Mouse (Mus musculus) cerebellum, adult 2 months (tissue): ENCODE results near the gene Cmc2. TPM values are rescaled to one million over a fixed set of nuclear protein-coding genes. Genes with fewer than 3 reads are reported as not detected.

Experiments used
- DNase-seq, 2 experiments: peaks; one replicate each; pipeline ENCODE4 v3.0.0; 2021
- H3K27ac ChIP-seq: fragments of 200-500 bp; 2 replicates; pipeline ENCODE4 v1.5.1; 2012; ENCODE audit warnings: low read length, control low read depth, inconsistent platforms; ENCODE audit not compliant: insufficient read depth
- H3K27me3 ChIP-seq: fragments of 200-500 bp; 2 replicates; pipeline ENCODE4 v1.6.1; 2012; ENCODE audit warnings: inconsistent platforms, mild to moderate bottlenecking, low read length, moderate library complexity; ENCODE audit not compliant: control insufficient read depth, insufficient read depth
- H3K4me1 ChIP-seq: fragments of 200-500 bp; 2 replicates; pipeline ENCODE4 v1.6.1; 2011; ENCODE audit warnings: low read length; ENCODE audit not compliant: control insufficient read depth, insufficient read depth
- H3K4me3 ChIP-seq: fragments of 200-500 bp; replicated peaks from 2 replicates; pipeline ENCODE3; 2011; ENCODE audit warnings: mild to moderate bottlenecking, low read depth, low read length, control low read depth; ENCODE audit not compliant: insufficient read depth
- CTCF ChIP-seq: fragments of 200-500 bp; IDR thresholded peaks from 2 replicates; pipeline ENCODE4 v1.5.1; 2011; ENCODE audit warnings: low read depth, mild to moderate bottlenecking, control low read depth, low read length, moderate library complexity, borderline replicate concordance; ENCODE audit not compliant: insufficient read depth
- POLR2A ChIP-seq: fragments of 200-500 bp; IDR thresholded peaks from 2 replicates; pipeline ENCODE4 v1.6.1; 2011; ENCODE audit warnings: low read length, control low read depth, borderline replicate concordance; ENCODE audit not compliant: insufficient read depth
- WGBS: fragments of 180-500 bp; shearing (Covaris S2); methylation state at CpG from one replicate; pipeline ENCODE4 v1.1.7; 2018; 5-methylcytosine and 5-hydroxymethylcytosine counted together
- polyA plus RNA-seq: library from polyadenylated mRNA; depleted of rRNA; stranded (reverse); fragments of >200 nt; gene quantifications from 2 replicates; pipeline ENCODE4 v1.2.3, GENCODE M21; 2012

Cmc2 gene
- polyA plus RNA-seq, 1 experiment = 28.2 TPM

DNA sequence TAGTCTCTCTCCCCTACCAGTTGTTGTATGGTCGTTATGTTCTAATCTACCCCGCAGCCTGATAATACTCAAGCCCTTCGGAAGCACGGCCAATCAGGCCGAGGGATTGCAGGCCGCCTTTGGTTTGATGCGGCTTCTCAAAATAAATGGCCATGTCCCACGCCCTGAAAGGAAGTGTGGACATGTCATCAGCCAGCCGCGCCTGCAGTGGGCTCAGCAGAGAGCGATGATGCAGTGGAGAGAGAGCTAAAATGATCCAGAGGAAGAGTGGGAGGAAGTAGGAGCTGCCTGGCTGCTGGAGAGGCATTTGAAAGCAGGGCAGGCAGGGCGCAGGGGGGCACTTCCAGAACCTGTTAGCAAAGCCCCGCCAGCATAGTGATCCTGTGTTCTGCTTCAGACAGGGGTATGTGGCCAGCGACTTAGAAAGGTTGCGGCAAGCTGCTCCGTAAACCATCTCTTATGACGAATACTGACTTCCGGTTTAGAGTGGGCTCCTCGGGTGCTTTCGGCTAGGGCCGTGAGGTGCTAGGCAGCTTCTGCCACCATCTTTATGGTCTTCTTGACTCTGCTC is 25.1 kb upstream of the Cmc2 start:
- no peak for DNase-seq
- no peak overlapping the region for H3K4me3 ChIP-seq
- TF ChIP-seq CTCF = no peak
- TF ChIP-seq POLR2A = no peak
- H3K27me3 ChIP-seq = no peaks in the 10 kb centered on the region
- H3K27ac ChIP-seq = no peak overlapping the region
- peaks cover 15% of the 10 kb centered on the region for H3K4me1 ChIP-seq
- WGBS = 88% methylated on average over 21 of the region's 21 CpGs

DNA sequence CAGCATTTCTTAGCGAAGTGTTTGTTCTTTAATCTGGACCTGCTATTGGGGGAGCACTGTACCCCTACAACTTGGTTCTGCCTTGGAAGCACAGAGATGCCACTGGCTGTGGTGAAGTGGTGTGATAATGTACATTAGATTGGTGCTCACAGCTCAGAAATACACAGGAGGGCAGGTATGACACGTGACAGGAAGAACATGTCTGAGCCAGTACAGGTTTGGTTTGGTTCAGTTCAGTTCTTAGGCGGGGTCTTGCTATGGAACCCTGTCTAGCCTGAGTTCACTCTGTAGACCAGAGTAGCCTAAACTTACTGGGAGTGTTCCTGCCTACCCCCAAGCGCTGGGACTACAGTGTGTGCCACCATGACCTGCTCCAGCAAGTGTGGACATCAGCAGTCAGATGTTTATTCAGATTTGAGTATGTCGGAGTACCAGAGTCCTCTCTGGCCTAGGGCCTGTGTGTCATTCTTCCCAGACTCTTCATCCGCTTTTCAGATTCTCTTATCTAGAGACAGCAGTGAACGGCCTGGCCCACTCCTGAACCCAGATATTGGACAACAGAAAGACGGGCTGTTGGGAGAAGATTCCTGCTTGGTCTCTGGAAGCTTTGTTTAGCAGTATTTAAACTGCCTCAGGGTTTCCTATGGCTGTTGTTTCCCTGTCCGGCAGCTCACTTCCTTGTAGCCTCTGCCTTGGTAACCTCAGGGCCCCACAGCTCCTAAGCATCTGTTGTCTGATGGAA is 24.1 kb upstream of the Cmc2 start:
- DNase-seq = no peak
- H3K27me3 ChIP-seq = no peaks in the 10 kb centered on the region
- TF ChIP-seq CTCF (no peak), POLR2A (no peak)
- no peak overlapping the region for H3K4me3 ChIP-seq
- WGBS = 86% methylated on average over 9 of the region's 9 CpGs
- H3K4me1 ChIP-seq = peaks cover 14% of the 10 kb centered on the region
- no peak overlapping the region for H3K27ac ChIP-seq

DNA sequence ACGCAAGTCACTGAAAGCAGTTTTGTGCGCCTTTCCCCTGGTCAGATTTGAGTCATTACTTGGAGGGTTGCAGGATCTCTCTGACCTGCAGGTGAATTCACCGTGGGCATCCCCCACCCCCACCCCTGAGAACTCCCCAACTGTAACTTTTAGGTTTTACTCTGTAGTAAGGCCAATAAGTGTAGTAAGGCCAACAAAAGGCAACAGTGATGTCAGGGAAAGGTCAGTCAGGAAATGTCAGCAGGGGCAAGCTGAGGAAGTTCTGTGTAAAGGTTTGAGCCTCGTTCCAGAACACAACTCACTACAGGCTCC is 23.1 kb upstream of the Cmc2 start:
- H3K4me3 ChIP-seq = peak overlapping the region; percentile 75
- H3K27me3 ChIP-seq = no peaks in the 10 kb centered on the region
- H3K4me1 ChIP-seq = peaks cover 10% of the 10 kb centered on the region
- TF ChIP-seq CTCF (no peak), POLR2A (no peak)
- 0 out of 2 replicates have a peak overlapping the region, but pooled peaks have one; percentile 18 for H3K27ac ChIP-seq
- no peak for DNase-seq
- 8% methylated on average over 4 of the region's 4 CpGs for WGBS

DNA sequence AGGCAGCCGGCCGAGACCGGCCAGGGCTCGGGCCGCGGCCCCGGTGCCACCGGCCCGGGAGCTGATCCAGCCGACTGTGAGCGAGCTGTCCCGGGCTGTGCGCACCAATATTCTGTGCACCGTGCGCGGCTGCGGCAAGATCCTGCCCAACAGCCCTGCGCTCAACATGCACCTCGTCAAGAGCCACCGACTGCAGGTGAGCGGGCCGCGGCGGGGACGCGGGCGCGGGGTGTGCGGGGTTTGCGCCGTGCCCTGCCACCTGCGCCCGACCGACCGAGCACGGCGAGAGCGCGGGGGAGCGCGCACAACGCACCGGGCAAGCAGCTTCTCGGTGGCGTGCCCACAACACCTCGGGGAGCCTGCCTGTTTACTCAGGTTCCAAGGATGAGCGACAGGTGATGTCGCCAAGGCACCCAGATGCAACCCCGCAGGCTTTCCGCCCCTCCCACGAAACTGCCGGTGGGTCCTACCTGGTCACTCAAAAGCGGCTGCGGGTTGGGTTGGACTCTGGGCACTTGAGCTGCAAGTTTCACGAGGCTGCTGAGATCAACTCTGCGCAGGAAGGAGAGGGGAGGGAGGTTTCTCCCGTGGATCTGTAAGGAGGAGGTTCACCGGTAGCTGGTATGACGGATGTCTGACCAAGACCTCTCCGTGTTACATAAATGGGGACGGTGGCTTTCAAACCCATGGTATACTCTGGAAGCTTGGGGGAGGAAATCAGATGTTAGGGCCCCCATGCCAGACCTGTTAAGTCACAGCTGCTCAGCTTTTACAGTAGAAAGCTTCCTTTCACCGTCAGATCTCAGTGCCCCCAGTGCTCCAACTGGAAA is 22.5 kb upstream of the Cmc2 start:
- TF ChIP-seq POLR2A = 0 out of 2 replicates have a peak, but pooled peaks have one; percentile 18
- TF ChIP-seq CTCF = no peak
- Histone ChIP-seq H3K27ac (peak overlapping the region; percentile 26; the same call in 1 of the 2 replicates), H3K4me1 (peaks cover 10% of the 10 kb centered on the region), H3K27me3 (no peaks in the 10 kb centered on the region), H3K4me3 (peak overlapping the region; percentile 75)
- peak; percentile 58 to 64 for DNase-seq
- under 1% methylated on average over 62 of the region's 62 CpGs for WGBS

DNA sequence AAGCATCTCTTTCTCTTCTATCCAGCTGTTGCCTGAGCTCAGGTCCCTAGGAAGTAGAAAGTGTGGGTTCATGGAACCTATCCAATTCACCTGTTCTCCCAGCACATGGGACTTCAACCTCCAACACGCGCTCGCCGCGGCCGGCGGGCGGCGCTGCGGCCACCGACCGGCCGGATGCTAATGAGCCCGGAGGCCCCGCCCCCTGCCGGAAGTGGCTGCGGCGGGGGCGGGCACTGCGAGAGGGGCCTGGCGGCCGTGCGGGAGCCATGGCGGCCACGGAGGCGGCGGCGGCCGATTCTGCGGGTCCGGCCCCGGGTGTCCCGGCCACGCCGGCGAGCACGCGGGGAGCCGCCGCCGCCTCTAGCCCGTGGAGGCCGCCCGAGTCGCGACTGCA is 21.9 kb upstream of the Cmc2 start, which contains the start of gene Atmin:
TSS of gene Atmin (plus strand) at position 233 of the 394 bp plus-strand sequence.
- WGBS = 0% methylated on average over 46 of the region's 46 CpGs
- Histone ChIP-seq H3K27ac (peak within 1 kb of the TSS; percentile 26; the same call in 1 of the 2 replicates), H3K4me3 (peak within 1 kb of the TSS; percentile 75), H3K27me3 (no peaks in the 10 kb centered on the region), H3K4me1 (peaks cover 10% of the 10 kb centered on the region)
- DNase-seq = peak; percentile 84 to 90
- TF ChIP-seq POLR2A = peak; percentile 47; the same call in 1 of the 2 replicates
- TF ChIP-seq CTCF = peak; percentile 63; the same call in 1 of the 2 replicates

DNA sequence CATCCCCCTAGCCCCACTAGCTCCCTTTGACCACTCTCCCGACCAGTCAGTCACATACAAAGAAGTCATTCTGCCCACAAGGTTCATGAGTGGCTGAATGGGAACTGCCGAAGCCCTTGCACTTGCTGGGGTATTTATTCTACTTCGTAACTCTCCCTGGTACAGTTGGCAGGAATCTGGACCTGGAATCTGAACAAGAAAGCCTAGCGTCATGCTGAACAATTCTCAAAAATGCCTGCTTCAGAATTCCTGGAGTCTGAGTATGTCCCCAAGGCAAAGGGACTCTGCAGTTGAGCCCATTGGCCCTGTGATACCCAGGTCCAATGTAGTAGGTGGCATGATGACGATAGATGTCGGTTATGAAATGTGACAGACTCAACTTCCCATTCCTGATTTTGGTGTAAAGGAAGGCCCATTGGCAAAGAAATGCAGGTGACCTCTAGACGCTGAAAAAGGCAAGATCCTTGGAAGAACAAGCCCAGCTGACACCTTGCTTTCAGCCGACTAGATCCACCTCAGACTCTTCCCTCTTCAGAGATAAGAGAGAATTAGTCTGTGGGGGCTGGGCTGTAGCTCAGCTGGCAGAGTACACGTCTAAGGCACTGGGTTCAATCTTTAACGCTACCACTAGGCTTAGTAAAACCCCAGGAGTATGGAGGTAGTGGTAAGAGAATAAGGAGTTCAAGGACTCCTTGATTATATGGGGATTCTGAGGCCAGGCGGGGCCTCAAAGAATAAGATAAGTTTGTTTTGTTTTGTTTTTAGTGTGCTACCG is 21.2 kb upstream of the Cmc2 start:
- Histone ChIP-seq H3K27ac (no peak overlapping the region), H3K4me3 (no peak overlapping the region), H3K27me3 (no peaks in the 10 kb centered on the region), H3K4me1 (peaks cover 10% of the 10 kb centered on the region)
- TF ChIP-seq CTCF (no peak), POLR2A (no peak)
- 74% methylated on average over 12 of the region's 12 CpGs for WGBS
- no peak for DNase-seq

DNA sequence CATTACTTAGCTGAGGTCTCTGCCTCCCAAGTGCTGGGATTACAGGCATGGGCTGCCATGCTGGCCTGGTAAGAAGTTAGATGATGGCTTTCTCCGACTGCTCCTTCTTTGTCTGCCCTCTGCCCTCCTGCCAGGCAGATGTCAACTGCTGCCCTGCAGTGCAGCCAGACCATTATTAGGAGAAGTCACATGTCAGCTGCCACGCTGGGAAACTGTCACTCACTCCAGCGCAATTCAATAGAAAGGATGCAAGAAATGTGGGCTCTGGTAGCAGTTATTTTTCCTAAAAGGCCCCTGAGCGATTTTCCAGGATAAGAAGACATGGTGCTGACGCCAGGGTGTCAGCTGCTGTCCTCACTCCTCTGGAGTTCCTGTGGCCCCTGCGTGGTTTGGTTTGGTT is 14.3 kb upstream of the Cmc2 start:
- WGBS = 34% methylated on average over 6 of the region's 6 CpGs
- TF ChIP-seq CTCF (no peak), POLR2A (no peak)

More for the DNA sequence above, 14.3 kb upstream of the Cmc2 start:
- Histone ChIP-seq H3K4me3 (no peak overlapping the region), H3K4me1 (no peaks in the 10 kb centered on the region), H3K27ac (no peak overlapping the region), H3K27me3 (no peaks in the 10 kb centered on the region)
- DNase-seq = no peak
